Mouse (Mus musculus): ENCODE measurements around the gene Megf8.

DNA sequence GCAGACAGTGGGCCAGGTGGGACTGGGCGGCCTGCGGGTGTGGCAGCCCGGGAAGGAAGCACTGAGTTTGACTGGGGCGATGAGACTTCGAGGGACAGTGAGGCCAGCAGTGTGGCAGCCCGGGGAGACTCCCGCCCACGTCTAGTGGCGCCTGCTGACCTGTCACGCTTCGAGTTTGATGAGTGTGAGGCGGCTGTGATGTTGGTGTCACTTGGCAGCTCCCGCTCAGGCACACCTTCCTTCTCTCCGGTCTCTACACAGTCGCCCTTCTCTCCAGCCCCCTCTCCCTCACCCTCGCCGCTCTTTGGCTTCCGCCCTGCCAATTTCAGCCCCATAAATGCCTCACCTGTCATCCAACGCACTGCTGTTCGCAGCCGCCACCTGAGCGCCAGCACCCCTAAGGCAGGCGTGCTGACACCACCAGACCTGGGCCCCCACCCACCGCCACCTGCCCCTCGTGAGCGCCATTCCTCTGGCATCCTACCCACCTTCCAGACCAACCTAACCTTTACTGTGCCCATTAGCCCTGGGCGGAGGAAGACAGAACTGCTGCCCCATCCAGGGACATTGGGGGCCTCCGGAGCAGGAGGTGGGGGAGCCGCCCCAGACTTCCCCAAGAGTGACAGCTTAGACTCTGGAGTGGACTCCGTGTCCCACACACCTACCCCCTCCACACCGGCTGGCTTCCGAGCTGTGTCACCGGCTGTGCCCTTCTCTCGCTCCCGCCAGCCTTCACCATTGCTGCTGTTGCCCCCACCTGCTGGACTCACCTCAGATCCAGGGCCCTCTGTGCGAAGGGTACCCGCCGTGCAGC is 44.3 kb upstream of the Megf8 start:
- no peak for TF ChIP-seq CTCF (IDR thresholded peaks at IDR 0.05)
- no peak for TF ChIP-seq EP300 (IDR thresholded peaks at IDR 0.05)

Measured in lung, postnatal 0 days (tissue).